Mouse (Mus musculus): Measurements from ENCODE around the gene Gm5039.
"Not testable (repeated sequence)": the region's sequence is repeated elsewhere in the genome, so short reads cannot be mapped to it uniquely, and the experiment has no call there.

Gm5039 gene

DNA sequence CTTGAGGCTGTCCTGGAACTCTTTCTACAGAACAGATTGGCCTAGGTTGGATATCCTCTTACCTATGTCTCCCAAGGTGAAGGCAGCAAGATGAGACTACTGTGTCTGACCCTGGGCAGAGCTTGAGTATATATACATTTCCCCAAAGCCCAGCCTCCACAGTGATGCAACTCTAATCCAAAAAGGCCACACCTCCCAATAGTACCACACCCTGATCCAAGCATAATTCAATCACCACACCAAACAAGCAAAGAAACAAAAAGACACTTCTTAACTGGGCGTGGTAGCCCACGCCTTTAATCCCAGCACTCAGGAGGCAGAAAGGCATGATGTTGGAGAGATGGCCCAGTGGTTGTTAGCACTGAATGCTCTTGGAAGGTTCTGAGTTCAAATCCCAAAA lies at the start of gene Gm5039:
Gm5039 (minus strand) TSS at position 101 of the 400 bp plus-strand sequence.
- not testable (repeated sequence) for DNase-seq

DNA sequence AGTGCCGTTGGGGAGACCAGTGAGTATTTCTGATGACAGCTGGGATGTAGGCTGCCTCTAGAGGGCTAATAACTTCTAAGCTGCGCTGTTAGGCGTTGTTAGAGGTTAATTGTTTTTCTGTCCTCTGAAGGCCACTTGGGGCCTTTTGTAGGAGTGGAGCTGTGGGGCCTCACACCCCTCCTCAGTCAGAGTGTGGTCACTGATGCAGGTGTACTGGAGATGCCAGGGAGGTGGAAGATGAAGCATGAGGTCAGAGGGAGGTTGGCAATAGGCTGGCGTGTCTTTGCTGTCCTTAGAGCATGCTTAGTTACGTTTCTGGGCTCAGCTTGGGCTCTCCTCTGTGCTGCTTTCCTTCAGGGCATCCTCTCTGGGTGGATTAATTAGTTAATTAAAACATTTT lies 48.2 kb upstream of the Gm5039 start:
- DNase-seq, result no peak

DNA sequence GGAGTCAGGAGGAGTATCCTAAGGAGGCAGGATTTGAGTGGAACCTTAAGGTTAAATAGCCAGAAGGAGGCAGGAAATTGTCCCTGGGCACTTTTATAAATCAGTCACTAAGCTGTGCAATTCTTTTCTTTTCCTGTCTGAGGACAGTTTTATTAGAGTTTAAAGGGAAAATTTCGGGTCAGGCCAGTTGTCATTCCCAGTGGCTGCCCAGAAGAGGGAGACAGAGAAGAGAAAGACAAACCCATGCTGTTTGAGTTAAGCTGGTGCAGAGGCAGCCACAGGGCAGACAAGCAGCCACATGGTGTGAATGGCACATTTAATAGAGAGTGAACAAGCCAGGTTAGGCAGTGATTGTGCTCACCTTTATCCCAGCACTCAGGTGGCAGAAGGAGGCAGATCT lies 46.5 kb upstream of the Gm5039 start:
- DNase-seq, result not testable (repeated sequence)

DNA sequence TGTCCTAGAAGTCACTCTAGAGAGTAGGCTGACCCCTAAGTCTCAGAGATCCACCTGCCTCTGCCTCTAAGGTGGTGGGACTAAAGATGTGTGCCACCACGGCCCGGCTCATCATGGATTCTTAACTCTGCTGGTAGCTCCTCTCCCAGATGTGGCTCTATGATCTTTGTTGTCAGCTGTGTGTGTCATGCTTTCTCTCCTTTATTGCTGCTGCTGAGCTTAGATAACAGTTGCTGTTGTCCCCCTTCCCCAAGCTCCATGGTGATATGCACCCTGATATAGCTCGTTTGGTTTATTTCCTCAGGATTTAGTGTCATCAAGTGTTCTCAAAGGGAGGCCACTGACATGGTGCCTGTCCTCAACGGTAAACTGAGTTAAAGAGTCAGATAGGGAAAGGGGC lies 45.9 kb upstream of the Gm5039 start:
- DNase-seq, result not testable (repeated sequence)

DNA sequence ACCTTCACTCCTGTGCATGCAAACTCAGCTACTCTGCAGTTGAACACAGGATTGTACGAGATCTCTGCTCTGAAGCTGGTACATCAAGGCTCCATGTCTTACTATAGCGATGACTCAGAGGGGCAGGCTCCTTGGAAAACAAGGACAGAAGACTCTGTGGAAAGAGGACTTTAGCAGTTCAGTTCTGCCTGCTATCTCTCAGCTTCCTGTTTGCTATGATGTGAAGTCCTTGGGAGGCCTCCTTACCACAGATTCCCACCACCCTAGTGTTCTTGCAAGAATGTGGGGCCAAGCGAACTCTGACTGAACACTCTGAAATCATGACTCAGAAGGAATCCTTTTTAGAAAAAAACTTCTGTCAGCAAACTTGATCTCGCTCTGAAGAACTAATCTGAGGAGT lies 44.8 kb upstream of the Gm5039 start:
- no peak for DNase-seq

DNA sequence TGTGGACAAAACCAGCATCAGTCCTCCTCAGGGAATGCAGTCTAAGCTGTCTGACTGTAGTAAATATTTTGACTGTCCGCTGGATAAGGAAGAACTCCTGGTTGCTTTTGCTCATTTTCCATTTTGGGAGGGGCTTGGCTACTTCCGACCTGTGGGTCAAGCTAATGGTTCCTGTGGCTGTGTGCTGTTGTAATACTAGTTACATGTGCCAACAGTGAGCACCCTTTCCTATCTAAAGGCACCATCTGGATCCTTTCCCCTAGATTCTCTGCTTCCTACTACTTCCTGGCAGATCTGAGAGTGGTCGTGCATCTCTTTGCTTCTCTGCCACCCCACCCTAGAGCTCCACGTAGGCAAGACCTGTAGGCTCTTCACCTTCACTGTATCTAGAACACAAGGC lies 43.8 kb upstream of the Gm5039 start:
- no peak for DNase-seq

DNA sequence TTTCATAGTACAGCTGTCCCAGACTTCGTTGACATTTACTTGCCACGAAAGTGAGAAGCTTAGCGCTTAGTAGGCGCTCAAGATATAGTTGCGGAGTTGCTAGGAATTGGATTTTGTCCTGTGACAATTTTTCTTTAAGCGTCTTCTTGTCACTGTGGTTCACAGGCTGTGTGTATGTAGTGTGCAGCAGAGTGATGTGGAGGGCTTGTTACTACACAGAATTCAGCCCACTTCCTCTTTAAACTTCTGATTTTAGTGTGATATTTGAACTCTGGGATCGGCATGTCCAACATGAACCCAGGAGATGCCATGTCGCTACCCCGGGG lies 37.3 kb upstream of the Gm5039 start:
- DNase-seq, result no peak

DNA sequence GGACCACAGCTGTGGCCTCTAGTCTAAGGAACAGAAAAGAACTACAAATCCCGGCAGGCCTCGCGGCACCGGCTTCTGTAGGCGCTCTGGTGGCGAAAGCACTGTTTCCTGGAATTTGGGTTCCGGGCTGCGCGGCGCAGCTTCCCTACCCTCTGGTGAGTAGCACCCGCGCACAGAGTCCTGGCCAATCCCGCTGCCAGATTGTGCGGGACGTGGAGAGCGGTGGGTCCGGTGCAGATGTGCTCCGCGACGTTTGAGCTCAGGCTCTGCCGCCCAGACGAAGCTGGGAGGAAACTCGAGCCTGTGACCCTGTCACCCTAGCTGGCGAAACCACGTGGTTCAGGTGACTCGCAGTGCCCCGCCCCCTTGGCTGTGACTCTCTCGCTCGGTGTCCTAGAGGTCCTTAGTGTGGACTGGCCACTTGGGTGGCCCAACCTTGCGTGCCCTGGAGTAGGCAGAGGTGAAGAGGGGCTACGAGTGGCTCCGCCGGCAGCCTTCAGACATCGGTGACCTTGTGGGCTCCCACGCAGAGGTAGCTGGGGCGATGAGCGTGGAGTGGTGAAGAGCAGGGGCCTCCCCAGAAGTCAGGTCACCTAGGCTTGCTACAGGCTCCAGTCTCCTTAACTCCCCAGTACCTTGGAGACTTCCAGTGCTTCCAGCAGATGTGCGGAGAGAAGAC lies 36.8 kb upstream of the Gm5039 start, which contains the start of gene Adck1:
Adck1 (plus strand) TSS at position 114 of the 679 bp plus-strand sequence.
- DNase-seq, result peak; percentile 86

DNA sequence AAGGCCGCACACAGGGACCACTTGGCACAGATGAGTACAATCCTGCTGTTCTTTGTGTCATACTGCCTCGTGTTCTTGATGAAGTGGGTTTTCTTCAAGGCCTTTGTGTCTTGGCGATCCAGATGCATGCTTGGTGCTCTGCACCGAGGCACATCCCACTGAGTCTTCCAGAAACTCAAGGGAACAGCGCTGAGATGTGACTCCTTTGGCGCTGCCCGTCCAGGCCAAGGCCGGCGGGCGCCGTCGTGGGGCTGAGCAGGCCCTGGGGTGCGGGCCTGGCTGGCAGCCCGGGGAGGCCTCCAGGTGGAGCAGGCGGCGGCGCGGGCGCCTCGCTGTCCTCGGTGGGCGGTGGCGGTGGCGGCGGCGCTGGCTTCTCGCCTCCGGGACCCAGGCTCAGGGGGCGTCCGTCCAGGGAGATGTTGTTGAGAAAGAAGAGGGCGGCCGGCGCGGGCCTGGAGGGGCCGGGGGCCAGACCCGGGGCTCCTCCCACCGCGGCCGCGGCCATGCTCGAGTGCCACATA lies 30.4 kb upstream of the Gm5039 start:
- DNase-seq, result no peak

DNA sequence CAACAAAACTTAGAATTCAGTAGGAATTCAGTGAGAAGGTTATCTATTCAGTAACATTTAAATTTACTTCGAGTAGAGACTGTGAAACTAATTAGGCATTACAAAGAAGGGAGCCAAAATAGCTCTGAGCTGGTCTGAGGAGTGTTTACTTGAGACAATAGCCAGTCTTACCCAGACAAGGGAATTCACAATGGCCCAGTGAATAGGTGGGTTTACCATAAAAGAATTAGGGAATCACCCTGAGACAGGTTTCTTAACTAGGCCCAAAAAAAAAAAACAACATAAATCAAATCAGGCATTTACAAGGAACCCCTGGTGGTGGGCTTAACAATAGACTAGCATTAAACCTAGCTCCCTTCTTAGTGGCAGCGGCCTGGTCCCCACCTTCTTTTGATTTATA lies 17.5 kb upstream of the Gm5039 start:
- not testable (repeated sequence) for DNase-seq

DNA sequence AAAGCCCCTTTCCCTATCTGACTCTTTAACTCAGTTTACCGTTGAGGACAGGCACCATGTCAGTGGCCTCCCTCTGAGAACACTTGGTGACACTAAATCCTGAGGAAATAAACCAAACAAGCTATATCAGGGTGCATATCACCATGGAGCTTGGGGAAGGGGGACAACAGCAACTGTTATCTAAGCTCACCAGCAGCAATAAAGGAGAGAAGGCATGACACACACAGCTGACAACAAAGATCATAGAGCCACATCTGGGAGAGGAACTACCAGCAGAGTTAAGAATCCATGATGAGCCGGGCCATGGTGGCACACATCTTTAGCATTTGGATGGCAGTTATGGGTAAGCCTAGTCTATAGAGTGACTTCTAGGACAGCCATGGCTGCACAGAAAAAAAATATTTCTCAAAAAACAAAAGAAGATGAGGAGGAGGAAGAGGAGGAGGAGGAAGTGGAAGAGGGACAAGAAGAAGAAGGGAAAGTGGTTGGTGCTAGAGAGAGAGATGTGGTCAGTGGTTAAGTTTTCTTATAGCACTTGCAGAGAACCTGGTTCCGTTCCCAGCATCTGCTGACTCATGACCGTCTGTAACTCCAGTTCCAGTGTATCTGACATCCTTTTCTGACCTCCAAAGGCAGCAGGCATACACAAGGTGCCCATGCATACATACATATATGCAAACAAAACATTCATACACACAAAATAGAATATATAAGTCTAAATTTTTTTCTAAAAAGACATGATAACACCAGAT lies 13.0 kb upstream of the Gm5039 start:
- DNase-seq, result not testable (repeated sequence)

DNA sequence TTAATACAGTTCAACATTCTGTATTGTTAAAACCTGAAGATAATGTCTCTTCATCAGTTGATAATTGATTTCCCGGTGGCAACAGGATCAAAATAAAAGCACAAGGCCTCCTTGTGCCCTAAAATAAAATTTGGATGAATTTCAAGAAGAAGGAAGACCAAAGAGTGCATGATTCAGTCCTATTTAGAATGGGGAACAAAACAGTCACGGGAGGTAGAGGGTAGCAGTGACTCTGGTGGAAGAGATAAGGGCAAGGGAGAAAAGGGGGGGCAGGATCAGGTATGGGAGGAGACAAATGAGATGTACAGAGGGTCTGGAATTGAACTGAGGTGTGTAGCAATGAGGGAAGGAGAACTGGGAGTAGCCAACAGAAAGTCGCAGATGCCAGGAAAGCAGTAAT lies 9.3 kb downstream of the Gm5039 start:
- no peak for DNase-seq

DNA sequence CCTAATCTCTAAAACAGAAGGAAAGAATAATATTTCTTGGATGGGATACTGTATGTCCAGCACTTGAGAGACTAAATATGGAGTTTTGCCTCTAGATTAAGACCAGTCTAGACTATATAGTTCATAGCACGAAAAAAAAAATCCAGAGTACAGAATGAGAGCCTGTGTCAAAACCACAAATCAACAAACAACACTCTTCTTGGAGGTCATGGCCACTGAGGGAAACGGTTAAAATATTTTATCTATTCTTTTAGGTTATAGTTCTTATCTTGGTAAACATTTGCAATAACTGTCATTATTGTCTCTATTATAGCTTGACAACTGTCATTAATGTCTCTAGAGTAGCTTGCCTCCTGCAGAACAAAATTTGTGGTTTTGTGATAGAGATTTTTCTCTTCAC lies 26.7 kb downstream of the Gm5039 start:
- DNase-seq, result not testable (repeated sequence)

DNA sequence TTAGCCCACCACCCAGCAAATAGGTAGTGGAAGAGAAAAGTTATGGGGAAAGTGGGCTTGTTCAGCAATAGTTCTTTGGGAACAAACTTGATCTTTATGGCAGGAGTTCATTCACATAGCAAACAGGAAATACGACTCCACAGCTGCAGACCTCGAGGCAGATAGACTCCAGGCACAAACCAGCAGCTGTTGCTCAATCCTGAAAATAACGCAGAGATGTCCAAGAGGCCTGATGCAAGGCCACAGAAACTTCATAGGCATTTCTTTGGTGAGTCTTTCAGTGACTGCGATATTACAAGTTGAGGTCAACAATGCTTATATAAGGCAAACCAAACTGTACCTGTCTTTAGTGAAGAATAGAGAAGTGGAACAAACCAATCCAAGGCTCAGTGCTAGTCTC lies 30.7 kb downstream of the Gm5039 start:
- not testable (repeated sequence) for DNase-seq

DNA sequence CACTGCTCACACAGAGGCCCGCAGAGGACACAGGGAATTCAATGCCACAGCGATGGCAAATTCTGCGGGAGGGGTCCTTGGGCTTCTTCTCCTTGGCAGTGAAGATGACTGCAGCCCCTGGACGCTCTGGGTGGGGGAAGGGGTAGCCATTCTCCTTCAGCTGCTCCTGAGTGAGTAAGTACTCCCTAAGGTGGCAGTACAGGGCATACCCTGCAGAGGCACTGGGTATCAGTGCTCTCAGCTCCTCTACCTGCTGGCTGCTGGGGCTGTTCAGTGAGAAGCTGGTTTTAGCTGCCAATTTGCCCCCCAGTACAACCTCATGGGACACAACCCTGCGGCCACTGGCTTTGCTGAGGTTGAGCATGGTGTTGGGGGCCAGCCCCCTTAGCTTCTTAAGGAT lies 38.6 kb downstream of the Gm5039 start:
- DNase-seq, result not testable (repeated sequence)

DNA sequence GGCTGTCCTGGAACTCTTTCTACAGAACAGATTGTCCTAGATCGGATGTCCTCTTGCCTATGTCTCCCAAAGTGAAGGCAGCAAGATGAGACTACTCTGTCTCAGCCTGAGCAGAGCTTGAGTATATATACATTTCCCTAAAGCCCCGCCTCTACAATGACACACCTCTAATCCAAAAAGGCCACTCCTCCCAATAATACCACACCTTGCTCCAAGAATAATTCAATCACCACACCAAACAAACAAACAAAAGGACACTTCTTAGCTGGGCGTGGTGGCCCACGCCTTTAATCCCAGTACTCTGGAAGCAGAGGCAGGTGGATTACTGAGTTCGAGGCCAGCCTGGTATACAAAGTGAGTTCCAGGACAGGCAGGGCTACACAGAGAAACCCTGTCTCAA lies 49.4 kb downstream of the Gm5039 start, which contains the start of gene Gm5662:
Gm5662 (minus strand) TSS at position 101 of the 400 bp plus-strand sequence.
- DNase-seq, result not testable (repeated sequence)
